Mouse (Mus musculus): ENCODE measurements around the gene Hcfc1r1.

Gene Hcfc1r1

DNA sequence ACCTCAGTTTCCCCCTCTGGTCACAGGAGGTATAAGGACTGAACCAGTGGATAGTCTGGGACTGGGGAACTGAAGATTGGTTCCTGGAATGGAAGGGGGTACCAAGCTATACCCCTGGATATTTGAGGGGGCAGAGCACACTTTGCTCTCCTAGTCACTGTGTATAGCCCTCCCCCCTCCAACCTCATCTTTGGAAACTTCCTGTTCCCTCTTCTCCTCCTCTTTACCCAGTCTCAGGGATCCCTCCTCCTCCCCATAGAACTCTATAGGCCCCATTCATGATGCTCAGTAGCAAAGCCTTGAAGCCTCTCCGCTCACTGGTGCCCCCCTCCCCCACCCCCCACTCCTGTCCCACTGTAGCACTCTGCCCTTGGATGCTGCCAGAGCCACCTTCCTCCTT is 46.1 kb downstream of the Hcfc1r1 start:
- no peak for DNase-seq (ENCODE audit: low spot score in 2 of 2)

DNA sequence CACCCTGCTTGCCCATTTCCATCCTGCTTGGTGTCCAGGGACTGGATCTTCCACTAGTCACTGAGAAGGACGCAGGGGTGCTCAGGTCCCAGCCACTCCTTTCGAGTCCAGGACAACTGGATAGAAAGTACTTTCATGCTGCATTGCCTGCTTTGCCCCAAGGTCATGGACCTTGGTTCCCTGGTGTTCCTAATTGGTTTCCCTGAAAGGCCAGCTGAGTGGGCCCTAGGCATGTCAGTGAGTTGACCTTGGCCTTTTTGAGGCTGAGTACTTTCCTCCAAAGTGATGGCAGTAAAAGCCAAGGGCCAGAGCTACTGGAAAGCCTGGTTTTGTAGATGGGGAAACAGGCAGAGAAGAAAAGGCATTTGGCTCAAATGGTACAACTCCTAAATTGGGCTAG is 48.5 kb downstream of the Hcfc1r1 start:
- no peak for DNase-seq (ENCODE audit: low spot score in 2 of 2)

GRCm38 (mm10) chr17:23722376-23723125 is 49.2 kb downstream of the Hcfc1r1 start, which contains the start of gene 1520401A03Rik:
Gene 1520401A03Rik (minus strand): TSS chr17:23722783.
- DNase-seq (ENCODE audit: low spot score in 2 of 2) = no peak

Measured in natural killer cell, adult 2 months (primary cell).